15 mouse cellular contexts compared by ENCODE assay signal in genomic region chr4:138293261-138293948, GRCm38 (mm10). TPM values are rescaled to one million over a fixed set of nuclear protein-coding genes. Genes with fewer than 3 reads are reported as not detected.
A peak's percentile ranks its signal among the peaks of the same experiment; 100 is the strongest.
DNase-seq lines count a peak whose midpoint lies in the region; ATAC-seq and TF ChIP-seq lines count a peak whose summit lies in the region.
"Had no signal": no experiment of that assay in that cellular context is flagged by ENCODE, and none has a peak within 500 bp of the region (broad histone marks: within the 10 kb centered on the region; RNA-seq: fewer than 3 reads in every experiment).

No protein-coding gene starts in this region.

- peaks cover 37% of the 10 kb centered on the region for H3K27me3 ChIP-seq in megakaryocyte, embryonic 14.5 days (replicated peaks)
- no peaks in the 10 kb centered on the region for H3K27me3 ChIP-seq in embryonic facial prominence, embryonic 15.5 days
- H3K27me3 ChIP-seq in hindbrain, embryonic 13.5 days, result 0 out of 2 replicates have a peak, but pooled peaks cover under 1% of the 10 kb centered on the region
- peaks cover 3% of the 10 kb centered on the region; the same call in 1 of the 2 replicates for H3K27me3 ChIP-seq in neural tube, embryonic 12.5 days (replicated peaks)
- H3K27me3 ChIP-seq in lung, postnatal 0 days (replicated peaks; ENCODE audit: insufficient read depth, low read length), result no peaks in the 10 kb centered on the region

- TF ChIP-seq EP300 in lung, postnatal 0 days (IDR thresholded peaks at IDR 0.05), result no peak

- H3K9me3 ChIP-seq in megakaryocyte, embryonic 14.5 days, result no peaks in the 10 kb centered on the region
- H3K9me3 ChIP-seq in embryonic facial prominence, embryonic 15.5 days (replicated peaks), result no peaks in the 10 kb centered on the region
- H3K9me3 ChIP-seq in hindbrain, embryonic 13.5 days, result no peaks in the 10 kb centered on the region
- H3K9me3 ChIP-seq in neural tube, embryonic 12.5 days, result no peaks in the 10 kb centered on the region
- no peaks in the 10 kb centered on the region for H3K9me3 ChIP-seq in lung, postnatal 0 days (ENCODE audit: low read length)
- H3K9me3 ChIP-seq: heart, embryonic 10.5 days; limb, embryonic 12.5 days had no signal

- no peak overlapping the region for H3K4me2 ChIP-seq in embryonic facial prominence, embryonic 15.5 days (replicated peaks)
- H3K4me2 ChIP-seq in hindbrain, embryonic 13.5 days, result peak overlapping the region; percentile 25; the same call in 1 of the 2 replicates
- no peak overlapping the region for H3K4me2 ChIP-seq in neural tube, embryonic 12.5 days (replicated peaks)
- no peak overlapping the region for H3K4me2 ChIP-seq in lung, postnatal 0 days (replicated peaks; ENCODE audit: low read depth, low read length)
- H3K4me2 ChIP-seq: limb, embryonic 12.5 days had no signal

- DNase-seq in lung, postnatal 0 days (ENCODE audit: low spot score), result no peak
- no peak for DNase-seq in gastrocnemius, adult 18-20 months (ENCODE audit: low spot score)
- DNase-seq: cerebellum, postnatal 25 days; gastrocnemius, adult 2 months; liver, postnatal 0 days had no signal

- no peak for ATAC-seq in megakaryocyte, adult 5-6 weeks (ENCODE audit: poor library complexity, severe bottlenecking)
- 0 out of 2 replicates have a peak, but pooled peaks have one; percentile 53 for ATAC-seq in embryonic facial prominence, embryonic 15.5 days (ENCODE audit: insufficient number of reproducible peaks, low FRiP score, low TSS enrichment, low read depth)
- peak; percentile 94 for ATAC-seq in hindbrain, embryonic 13.5 days (ENCODE audit: low FRiP score)
- ATAC-seq in neural tube, embryonic 12.5 days (ENCODE audit: low FRiP score, low read depth), result peak; percentile 66; the same call in 1 of the 2 replicates
- no peak for ATAC-seq in lung, postnatal 0 days
- no peak for ATAC-seq in inflammation-experienced regulatory T-cells, adult 6 months
- ATAC-seq: CD4-positive, CD25-positive, alpha-beta regulatory T cell, adult 4 months; liver, postnatal 0 days had no signal

- H3K4me3 ChIP-seq in megakaryocyte, embryonic 14.5 days (replicated peaks), result peak overlapping the region; percentile 18
- H3K4me3 ChIP-seq in embryonic facial prominence, embryonic 15.5 days (replicated peaks), result no peak overlapping the region
- H3K4me3 ChIP-seq in hindbrain, embryonic 13.5 days, result no peak overlapping the region
- no peak overlapping the region for H3K4me3 ChIP-seq in neural tube, embryonic 12.5 days
- no peak overlapping the region for H3K4me3 ChIP-seq in lung, postnatal 0 days (ENCODE audit: low read depth, low read length)
- H3K4me3 ChIP-seq: gastrocnemius, adult 2 months; heart, embryonic 10.5 days; limb, embryonic 12.5 days had no signal

- no peak for TF ChIP-seq CTCF in lung, postnatal 0 days (IDR thresholded peaks at IDR 0.05)

- H3K9ac ChIP-seq in embryonic facial prominence, embryonic 15.5 days, result no peak overlapping the region
- H3K9ac ChIP-seq in hindbrain, embryonic 13.5 days, result 0 out of 2 replicates have a peak overlapping the region, but pooled peaks have one; percentile 43
- H3K9ac ChIP-seq in neural tube, embryonic 12.5 days, result no peak overlapping the region
- no peak overlapping the region for H3K9ac ChIP-seq in lung, postnatal 0 days (replicated peaks; ENCODE audit: low read depth)
- H3K9ac ChIP-seq: limb, embryonic 12.5 days; liver, postnatal 0 days had no signal

- 81% methylated on average over 18 of the region's 18 CpGs for WGBS in embryonic facial prominence, embryonic 15.5 days
- WGBS in hindbrain, embryonic 13.5 days, result 60% methylated on average over 18 of the region's 18 CpGs
- 72% methylated on average over 18 of the region's 18 CpGs for WGBS in neural tube, embryonic 12.5 days
- 52% methylated on average over 16 of the region's 18 CpGs for WGBS in lung, postnatal 0 days

- H3K4me1 ChIP-seq in megakaryocyte, embryonic 14.5 days, result peaks cover 34% of the 10 kb centered on the region
- H3K4me1 ChIP-seq in embryonic facial prominence, embryonic 15.5 days, result no peaks in the 10 kb centered on the region
- peaks cover 15% of the 10 kb centered on the region for H3K4me1 ChIP-seq in hindbrain, embryonic 13.5 days (replicated peaks)
- H3K4me1 ChIP-seq in neural tube, embryonic 12.5 days, result peaks cover 4% of the 10 kb centered on the region
- H3K4me1 ChIP-seq in lung, postnatal 0 days (ENCODE audit: insufficient read depth, low read depth, low read length), result no peaks in the 10 kb centered on the region
- H3K4me1 ChIP-seq: heart, embryonic 10.5 days; limb, embryonic 12.5 days had no signal

- no peak overlapping the region for H3K27ac ChIP-seq in embryonic facial prominence, embryonic 15.5 days (replicated peaks)
- H3K27ac ChIP-seq in hindbrain, embryonic 13.5 days, result peak overlapping the region; percentile 93
- peak overlapping the region; percentile 62; the same call in 1 of the 2 replicates for H3K27ac ChIP-seq in neural tube, embryonic 12.5 days
- H3K27ac ChIP-seq in lung, postnatal 0 days (ENCODE audit: low read length), result no peak overlapping the region
- H3K27ac ChIP-seq: gastrocnemius, adult 2 months; heart, embryonic 10.5 days; kidney, postnatal 0 days; limb, embryonic 12.5 days had no signal

- H3K36me3 ChIP-seq in megakaryocyte, embryonic 14.5 days (replicated peaks; ENCODE audit: low read length), result no peaks in the 10 kb centered on the region
- H3K36me3 ChIP-seq in embryonic facial prominence, embryonic 15.5 days, result no peaks in the 10 kb centered on the region
- no peaks in the 10 kb centered on the region for H3K36me3 ChIP-seq in hindbrain, embryonic 13.5 days
- H3K36me3 ChIP-seq in neural tube, embryonic 12.5 days, result no peaks in the 10 kb centered on the region
- no peaks in the 10 kb centered on the region for H3K36me3 ChIP-seq in lung, postnatal 0 days (ENCODE audit: insufficient read depth, low read length)
- H3K36me3 ChIP-seq: heart, embryonic 10.5 days; limb, embryonic 12.5 days had no signal

RNA-seq across cellular contexts. Expression of gene Ddost, which starts 11.1 kb away (rescaled TPM):
- 151 and 161 TPM in 2 replicates for polyA plus RNA-seq in megakaryocyte, embryonic 14.5 days (2012; ENCODE audit: insufficient read depth, low replicate concordance)
- 137 and 143 TPM in 2 replicates for total RNA-seq in megakaryocyte, adult 5-6 weeks (2015)
- 100 and 102 TPM in 2 replicates for total RNA-seq in megakaryocyte, adult 5-6 weeks (2017)
- polyA plus RNA-seq in embryonic facial prominence, embryonic 15.5 days (2015; fragmentation: Nextera tagmentation; extraction: Ambion mirVana), result 361 and 369 TPM in 2 replicates
- polyA plus RNA-seq in hindbrain, embryonic 13.5 days (2015; fragmentation: Nextera tagmentation; extraction: Ambion mirVana), result 208 and 213 TPM in 2 replicates
- polyA plus RNA-seq in neural tube, embryonic 12.5 days (2016; fragmentation: Nextera tagmentation; extraction: Ambion mirVana), result 226 and 241 TPM in 2 replicates
- polyA plus RNA-seq in lung, postnatal 0 days (2015; fragmentation: Nextera tagmentation; extraction: Ambion mirVana), result 184 and 195 TPM in 2 replicates
- 10 to 100 TPM; 29.5 to 34.0 TPM for total RNA-seq in gastrocnemius, adult 18-20 months (2021)
- 100 to 1,000 TPM; 101 to 118 (median 104) TPM for polyA plus RNA-seq in inflammation-experienced regulatory T-cells, adult 6 months (2017; shearing (Covaris generic))

RNA-seq across cellular contexts. Expression of gene Pink1, which starts 32.7 kb away (rescaled TPM):
- 11.2 and 33.2 TPM in 2 replicates for polyA plus RNA-seq in megakaryocyte, embryonic 14.5 days (2012; ENCODE audit: insufficient read depth, low replicate concordance)
- 26.9 and 31.8 TPM in 2 replicates for total RNA-seq in megakaryocyte, adult 5-6 weeks (2015)
- 29.8 and 32.2 TPM in 2 replicates for total RNA-seq in megakaryocyte, adult 5-6 weeks (2017)
- polyA plus RNA-seq in embryonic facial prominence, embryonic 15.5 days (2015; fragmentation: Nextera tagmentation; extraction: Ambion mirVana), result 65.2 and 67.0 TPM in 2 replicates
- polyA plus RNA-seq in hindbrain, embryonic 13.5 days (2015; fragmentation: Nextera tagmentation; extraction: Ambion mirVana), result 91.0 and 93.8 TPM in 2 replicates
- polyA plus RNA-seq in neural tube, embryonic 12.5 days (2016; fragmentation: Nextera tagmentation; extraction: Ambion mirVana), result 82.7 and 87.3 TPM in 2 replicates
- polyA plus RNA-seq in lung, postnatal 0 days (2015; fragmentation: Nextera tagmentation; extraction: Ambion mirVana), result 129 and 144 TPM in 2 replicates
- total RNA-seq in gastrocnemius, adult 18-20 months (2021), result 100 to 1,000 TPM; 737 to 833 TPM
- polyA plus RNA-seq in inflammation-experienced regulatory T-cells, adult 6 months (2017; shearing (Covaris generic)), result 10 to 100 TPM in 2 of 3 experiments, 1 to 10 TPM in 1; 6.0 to 24.7 (median 10.8) TPM

RNA-seq across cellular contexts. Expression of gene Kif17, which starts 43.2 kb away (rescaled TPM):
- 1.4 and 1.7 TPM in 2 replicates for polyA plus RNA-seq in megakaryocyte, embryonic 14.5 days (2012; ENCODE audit: insufficient read depth, low replicate concordance)
- total RNA-seq in megakaryocyte, adult 5-6 weeks (2015), result 0.13 and 0.25 TPM in 2 replicates
- total RNA-seq in megakaryocyte, adult 5-6 weeks (2017), result 0.12 and 0.59 TPM in 2 replicates
- polyA plus RNA-seq in embryonic facial prominence, embryonic 15.5 days (2015; fragmentation: Nextera tagmentation; extraction: Ambion mirVana), result 2.0 and 2.3 TPM in 2 replicates
- 2.5 and 2.6 TPM in 2 replicates for polyA plus RNA-seq in hindbrain, embryonic 13.5 days (2015; fragmentation: Nextera tagmentation; extraction: Ambion mirVana)
- 1.1 and 1.7 TPM in 2 replicates for polyA plus RNA-seq in neural tube, embryonic 12.5 days (2016; fragmentation: Nextera tagmentation; extraction: Ambion mirVana)
- 0.37 and 1.1 TPM in 2 replicates for polyA plus RNA-seq in lung, postnatal 0 days (2015; fragmentation: Nextera tagmentation; extraction: Ambion mirVana)
- total RNA-seq in gastrocnemius, adult 18-20 months (2021), result not detected
- not detected for polyA plus RNA-seq in inflammation-experienced regulatory T-cells, adult 6 months (2017; shearing (Covaris generic))

RNA-seq across cellular contexts. Expression of gene Sh2d5, which starts 43.2 kb away (rescaled TPM):
- polyA plus RNA-seq in megakaryocyte, embryonic 14.5 days (2012; ENCODE audit: insufficient read depth, low replicate concordance), result 11.4 and 15.9 TPM in 2 replicates
- 1.5 and 2.4 TPM in 2 replicates for total RNA-seq in megakaryocyte, adult 5-6 weeks (2015)
- total RNA-seq in megakaryocyte, adult 5-6 weeks (2017), result 1.2 and 1.3 TPM in 2 replicates
- 0.49 and 0.50 TPM in 2 replicates for polyA plus RNA-seq in embryonic facial prominence, embryonic 15.5 days (2015; fragmentation: Nextera tagmentation; extraction: Ambion mirVana)
- 11.1 and 12.3 TPM in 2 replicates for polyA plus RNA-seq in hindbrain, embryonic 13.5 days (2015; fragmentation: Nextera tagmentation; extraction: Ambion mirVana)
- polyA plus RNA-seq in neural tube, embryonic 12.5 days (2016; fragmentation: Nextera tagmentation; extraction: Ambion mirVana), result 4.1 and 4.6 TPM in 2 replicates
- polyA plus RNA-seq in lung, postnatal 0 days (2015; fragmentation: Nextera tagmentation; extraction: Ambion mirVana), result 0.14 and 0.18 TPM in 2 replicates
- under 1 TPM in 1 of 2 experiments, not detected in 1; 0.09 TPM for total RNA-seq in gastrocnemius, adult 18-20 months (2021)
- under 1 TPM; 0.16 to 0.53 (median 0.21) TPM for polyA plus RNA-seq in inflammation-experienced regulatory T-cells, adult 6 months (2017; shearing (Covaris generic))

Comparison
In these comparisons a context has a peak if more than half of its experiments do, and no peak if none do; other contexts are left out.
1. ATAC-seq: peak in embryonic facial prominence, embryonic 15.5 days (single experiment), hindbrain, embryonic 13.5 days (single experiment) and neural tube, embryonic 12.5 days (single experiment); none in megakaryocyte, adult 5-6 weeks (single experiment), lung, postnatal 0 days (single experiment) and inflammation-experienced regulatory T-cells, adult 6 months (single experiment).
2. H3K27ac ChIP-seq: peak in hindbrain, embryonic 13.5 days (single experiment) and neural tube, embryonic 12.5 days (single experiment); none in embryonic facial prominence, embryonic 15.5 days (single experiment) and lung, postnatal 0 days (single experiment).